Mouse (Mus musculus) midbrain, embryonic 11.5 days (tissue): ENCODE measurements at regions not wholly inside any gene's neighbourhood (a gene's known extent, or its start where the extent isn't known, plus 50 kb on each side); places are given as distances from the start of the nearest gene placed in this dataset.

Source experiments
- ATAC-seq: fragments of 200-750 bp; cut with Nextera tagmentation; 2 replicates; pipeline ENCODE4 v1.8.0; 2017; ENCODE audit warnings: moderate TSS enrichment, moderate library complexity; ENCODE audit not compliant: low FRiP score
- DNase-seq: peaks from one replicate; pipeline ENCODE4 v3.0.0; 2015; ENCODE audit warnings: low spot score; ENCODE audit errors: missing footprints
- H3K27ac ChIP-seq: fragments of 300-500 bp; sonication (generic); 2 replicates; pipeline ENCODE4 v1.5.1; 2014; ENCODE audit warnings: low read depth, low read length
- H3K27me3 ChIP-seq: fragments of 300-500 bp; sonication (generic); 2 replicates; pipeline ENCODE4 v1.6.1; 2014; ENCODE audit warnings: mild to moderate bottlenecking, low read length, moderate library complexity, mixed read lengths; ENCODE audit not compliant: control insufficient read depth, insufficient read depth
- H3K36me3 ChIP-seq: fragments of 300-500 bp; sonication (generic); 2 replicates; pipeline ENCODE4 v1.6.1; 2014; ENCODE audit warnings: mild to moderate bottlenecking, low read length, moderate library complexity, mixed read lengths; ENCODE audit not compliant: control insufficient read depth, insufficient read depth
- H3K4me1 ChIP-seq: fragments of 300-500 bp; sonication (generic); 2 replicates; pipeline ENCODE4 v1.6.1; 2014; ENCODE audit warnings: low read length; ENCODE audit not compliant: control insufficient read depth, insufficient read depth
- H3K4me2 ChIP-seq: fragments of 300-500 bp; sonication (generic); 2 replicates; pipeline ENCODE4 v1.6.1; 2014; ENCODE audit warnings: mild to moderate bottlenecking, moderate library complexity
- H3K4me3 ChIP-seq: fragments of 300-500 bp; sonication (generic); 2 replicates; pipeline ENCODE4 v1.5.1; 2014; ENCODE audit warnings: low read depth, low read length
- H3K9ac ChIP-seq: fragments of 300-500 bp; sonication (generic); 2 replicates; pipeline ENCODE4 v1.6.1; 2014; ENCODE audit warnings: low read length
- H3K9me3 ChIP-seq: fragments of 300-500 bp; sonication (generic); 2 replicates; pipeline ENCODE4 v1.6.1; 2016; ENCODE audit warnings: low read length; ENCODE audit not compliant: control insufficient read depth
- WGBS: fragments of 180-500 bp; shearing (Covaris S2); extraction: QIAGEN DNeasy Blood & Tissue Kit; methylation state at CpG from one replicate; pipeline ENCODE4 v1.1.7; 2014; 5-methylcytosine and 5-hydroxymethylcytosine counted together

- 82% methylated on average over 2 of the region's 2 CpGs for WGBS
- no peaks in the 10 kb centered on the region for H3K4me1 ChIP-seq
- H3K4me3 ChIP-seq = no peak overlapping the region
- H3K27ac ChIP-seq = no peak overlapping the region
- DNase-seq = no peak
- no peak for ATAC-seq
- H3K9ac ChIP-seq = no peak overlapping the region
- no peaks in the 10 kb centered on the region for H3K36me3 ChIP-seq
- no peak overlapping the region for H3K4me2 ChIP-seq
- no peaks in the 10 kb centered on the region for H3K9me3 ChIP-seq
- no peaks in the 10 kb centered on the region for H3K27me3 ChIP-seq
Observed at GRCm38 (mm10) chr12:32656194-32656593, 163.2 kb upstream of the Nampt start.

- WGBS = 87% methylated on average over 8 of the region's 8 CpGs
- Histone ChIP-seq H3K27ac (no peak overlapping the region), H3K4me3 (no peak overlapping the region), H3K27me3 (no peaks in the 10 kb centered on the region), H3K4me1 (no peaks in the 10 kb centered on the region), H3K36me3 (no peaks in the 10 kb centered on the region), H3K9me3 (no peaks in the 10 kb centered on the region), H3K9ac (no peak overlapping the region), H3K4me2 (no peak overlapping the region)
- DNase-seq (no peak), ATAC-seq (no peak)
Observed at GRCm38 (mm10) chr12:32661782-32662413, 157.4 kb upstream of the Nampt start.

- Histone ChIP-seq H3K27ac (no peak overlapping the region), H3K4me3 (no peak overlapping the region), H3K36me3 (no peaks in the 10 kb centered on the region), H3K27me3 (no peaks in the 10 kb centered on the region), H3K4me1 (no peaks in the 10 kb centered on the region), H3K9ac (no peak overlapping the region), H3K9me3 (no peaks in the 10 kb centered on the region), H3K4me2 (no peak overlapping the region)
- ATAC-seq = no peak
- 84% methylated on average over 1 of the region's 1 CpGs for WGBS
- no peak for DNase-seq
Observed at GRCm38 (mm10) chr12:32666040-32666439, 153.3 kb upstream of the Nampt start.

DNA sequence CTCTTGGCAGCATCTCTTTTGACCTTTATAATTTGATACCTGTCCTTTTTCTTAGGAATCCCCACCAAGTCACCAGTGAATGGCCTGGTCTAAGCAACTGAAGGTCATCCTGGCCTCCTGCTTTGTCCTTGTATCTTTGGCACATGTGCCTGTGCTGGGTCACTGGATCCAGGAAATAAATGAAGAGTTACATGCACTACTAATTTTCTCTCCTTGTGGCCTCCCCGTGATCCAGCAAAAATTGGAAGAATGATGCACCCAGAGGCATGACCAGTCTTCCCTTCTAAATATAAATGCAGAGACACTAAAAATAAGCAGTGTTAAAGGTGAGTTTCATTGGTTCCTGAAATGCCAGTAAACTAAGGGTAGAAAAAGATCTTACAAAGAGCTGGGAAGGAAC, 141.4 kb upstream of the Nampt start:
- Histone ChIP-seq H3K27ac (no peak overlapping the region), H3K9me3 (no peaks in the 10 kb centered on the region), H3K4me2 (no peak overlapping the region), H3K9ac (no peak overlapping the region), H3K36me3 (no peaks in the 10 kb centered on the region), H3K4me1 (no peaks in the 10 kb centered on the region), H3K27me3 (no peaks in the 10 kb centered on the region), H3K4me3 (no peak overlapping the region)
- no peak for DNase-seq
- no peak for ATAC-seq
- WGBS = 93% methylated on average over 1 of the region's 1 CpGs

DNA sequence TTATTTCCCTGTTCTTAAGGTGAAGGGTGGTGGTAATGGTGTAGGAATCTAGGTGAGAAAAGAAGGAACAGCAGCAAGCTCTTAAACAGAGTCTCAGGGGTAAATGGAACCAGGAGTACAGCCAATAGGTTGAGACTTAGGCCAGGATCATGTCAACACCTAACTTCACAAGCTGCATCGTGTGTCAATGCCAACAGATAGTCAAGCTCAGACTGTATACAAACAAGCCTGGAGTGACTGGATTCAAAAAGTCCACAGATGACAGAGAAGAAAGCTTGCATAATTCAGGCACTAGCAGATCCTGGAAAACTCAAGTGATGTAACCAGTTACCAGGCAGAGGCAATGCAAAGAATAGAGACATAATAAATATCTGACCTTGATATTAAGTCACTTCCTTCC, 140.6 kb upstream of the Nampt start:
- H3K4me2 ChIP-seq = no peak overlapping the region
- WGBS = 82% methylated on average over 1 of the region's 1 CpGs

DNA sequence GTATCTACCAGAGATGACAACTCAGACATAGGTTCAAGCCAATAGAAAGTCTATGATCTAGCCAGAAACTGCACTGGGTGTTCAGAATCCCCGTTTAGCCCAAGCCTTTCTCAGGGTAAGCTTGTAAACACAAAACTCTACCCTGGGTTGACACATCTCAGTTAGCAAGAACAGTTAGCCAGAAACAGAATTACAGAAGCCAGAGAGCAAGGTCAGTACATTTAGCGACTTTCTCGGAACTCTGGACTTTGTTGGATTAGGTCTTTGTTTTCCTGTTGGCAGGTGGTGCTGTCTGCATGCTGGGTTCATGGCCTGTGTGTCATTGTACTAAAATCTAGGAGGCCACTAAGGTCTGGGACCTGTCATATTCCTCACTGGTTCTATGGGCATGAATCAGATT, 137.4 kb upstream of the Nampt start:
- no peak for ATAC-seq
- Histone ChIP-seq H3K9ac (no peak overlapping the region), H3K36me3 (no peaks in the 10 kb centered on the region), H3K27ac (no peak overlapping the region), H3K27me3 (no peaks in the 10 kb centered on the region), H3K9me3 (no peaks in the 10 kb centered on the region), H3K4me3 (no peak overlapping the region), H3K4me1 (no peaks in the 10 kb centered on the region), H3K4me2 (no peak overlapping the region)
- no peak for DNase-seq
- WGBS = 84% methylated on average over 3 of the region's 3 CpGs

More for the DNA sequence above, 140.6 kb upstream of the Nampt start:
- Histone ChIP-seq H3K9me3 (no peaks in the 10 kb centered on the region), H3K9ac (no peak overlapping the region), H3K27me3 (no peaks in the 10 kb centered on the region), H3K4me1 (no peaks in the 10 kb centered on the region), H3K27ac (no peak overlapping the region), H3K36me3 (no peaks in the 10 kb centered on the region), H3K4me3 (no peak overlapping the region)
- DNase-seq = no peak
- no peak for ATAC-seq

DNA sequence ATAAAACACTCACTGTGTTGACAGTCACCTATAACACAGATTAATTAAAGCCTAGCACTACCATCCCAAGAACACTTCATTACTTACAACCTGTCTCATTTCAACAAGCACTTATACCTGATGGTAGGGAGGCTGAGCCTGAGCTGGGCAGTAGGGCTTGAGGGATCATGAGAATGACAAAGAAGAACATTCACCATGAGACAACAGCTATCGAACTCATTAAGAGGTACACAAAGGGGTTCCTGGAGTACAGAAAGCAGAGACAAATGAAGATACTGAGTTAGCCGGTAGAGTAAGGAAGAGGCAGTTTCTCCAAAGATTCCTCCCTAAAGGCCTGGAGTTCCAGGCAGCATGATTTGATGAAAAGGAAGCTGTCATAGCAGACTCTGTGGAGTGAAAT, 136.0 kb upstream of the Nampt start:
- no peaks in the 10 kb centered on the region for H3K36me3 ChIP-seq
- H3K27ac ChIP-seq = no peak overlapping the region
- H3K4me1 ChIP-seq = no peaks in the 10 kb centered on the region
- ATAC-seq (no peak), DNase-seq (no peak)
- no peak overlapping the region for H3K4me2 ChIP-seq
- 84% methylated on average over 2 of the region's 2 CpGs for WGBS
- no peaks in the 10 kb centered on the region for H3K9me3 ChIP-seq
- H3K4me3 ChIP-seq = no peak overlapping the region
- H3K9ac ChIP-seq = no peak overlapping the region
- H3K27me3 ChIP-seq = no peaks in the 10 kb centered on the region

DNA sequence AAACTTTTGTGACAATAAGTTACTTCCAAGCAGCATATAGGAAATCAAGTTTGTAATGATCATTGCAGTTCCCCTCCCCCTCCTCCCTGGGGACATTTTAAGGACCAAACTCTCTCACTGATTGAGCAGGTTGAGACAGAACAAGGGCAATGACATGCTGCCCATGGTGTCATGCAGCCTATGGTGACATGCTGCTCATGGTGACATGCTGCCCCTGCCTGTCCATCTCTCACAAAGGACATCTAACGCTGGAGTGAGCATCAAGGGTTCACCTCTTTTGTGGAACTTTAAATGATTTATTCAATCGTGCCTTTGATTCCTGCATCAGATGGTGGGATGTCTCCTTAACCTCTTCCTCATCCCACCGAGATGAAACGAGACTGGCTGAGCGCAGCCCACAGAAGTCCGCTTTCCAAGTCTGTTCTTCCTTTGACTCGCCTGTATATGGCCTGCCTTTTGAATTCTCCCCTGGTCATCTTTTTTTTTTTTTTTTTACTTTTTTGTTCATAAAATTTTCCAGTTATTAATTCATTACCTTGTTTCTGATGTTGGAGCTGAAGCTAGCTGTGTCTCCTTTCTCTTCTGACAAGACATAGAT, 133.5 kb upstream of the Nampt start:
- Histone ChIP-seq H3K27me3 (no peaks in the 10 kb centered on the region), H3K9ac (no peak overlapping the region), H3K4me1 (no peaks in the 10 kb centered on the region), H3K36me3 (no peaks in the 10 kb centered on the region), H3K9me3 (no peaks in the 10 kb centered on the region), H3K4me2 (no peak overlapping the region), H3K27ac (no peak overlapping the region), H3K4me3 (no peak overlapping the region)
- no peak for DNase-seq
- ATAC-seq = no peak
- WGBS = 79% methylated on average over 7 of the region's 7 CpGs

- Histone ChIP-seq H3K9ac (no peak overlapping the region), H3K36me3 (no peaks in the 10 kb centered on the region), H3K4me2 (no peak overlapping the region), H3K9me3 (no peaks in the 10 kb centered on the region), H3K27ac (no peak overlapping the region), H3K27me3 (no peaks in the 10 kb centered on the region), H3K4me3 (no peak overlapping the region), H3K4me1 (no peaks in the 10 kb centered on the region)
- ATAC-seq = no peak
- DNase-seq = no peak
- WGBS = 88% methylated on average over 4 of the region's 4 CpGs
Observed at GRCm38 (mm10) chr12:32689361-32689760, 130.0 kb upstream of the Nampt start.
